Mouse (Mus musculus): ENCODE results near the gene Crygb. TPM values are rescaled to one million over a fixed set of nuclear protein-coding genes. Genes with fewer than 3 reads are reported as not detected.

Crygb gene
- 0.37 TPM in 1 of 2 replicates, not detected in the other for polyA plus RNA-seq (2016; fragmentation: Nextera tagmentation; extraction: Ambion mirVana)

GRCm38 (mm10) chr1:65082188-65082587, at the start of gene Crygb:
TSS of gene Crygb (minus strand) at chr1:65082288.
- H3K27me3 ChIP-seq (ENCODE audit: insufficient read depth, poor library complexity, severe bottlenecking): 0 out of 2 replicates have a peak, but pooled peaks cover 4% of the 10 kb centered on the region
- 42% methylated on average over 7 of the region's 7 CpGs for WGBS
- H3K9me3 ChIP-seq: no peaks in the 10 kb centered on the region
- DNase-seq (ENCODE audit: low spot score): no peak
- no peaks in the 10 kb centered on the region for H3K36me3 ChIP-seq
- no peak within 1 kb of the TSS for H3K27ac ChIP-seq
- 0 out of 2 replicates have a peak, but pooled peaks cover 3% of the 10 kb centered on the region for H3K4me1 ChIP-seq
- H3K4me3 ChIP-seq: 0 out of 2 replicates have a peak within 1 kb of the TSS, but pooled peaks have one; percentile 5

GRCm38 (mm10) chr1:65131671-65132070, 49.6 kb upstream of the Crygb start:
- no peak overlapping the region for H3K27ac ChIP-seq

GRCm38 (mm10) chr1:65130226-65130625, 48.1 kb upstream of the Crygb start:
- WGBS: 70% methylated on average over 3 of the region's 3 CpGs
- Histone ChIP-seq H3K27ac (no peak overlapping the region), H3K36me3 (no peaks in the 10 kb centered on the region)

More at GRCm38 (mm10) chr1:65131671-65132070, 49.6 kb upstream of the Crygb start:
- no peak for DNase-seq (ENCODE audit: low spot score)
- no peaks in the 10 kb centered on the region for H3K27me3 ChIP-seq (ENCODE audit: insufficient read depth, poor library complexity, severe bottlenecking)
- no peaks in the 10 kb centered on the region for H3K36me3 ChIP-seq
- H3K4me1 ChIP-seq: no peaks in the 10 kb centered on the region
- WGBS: 78% methylated on average over 1 of the region's 1 CpGs
- H3K4me3 ChIP-seq: no peak overlapping the region
- no peaks in the 10 kb centered on the region for H3K9me3 ChIP-seq

GRCm38 (mm10) chr1:65129634-65130180, 47.6 kb upstream of the Crygb start:
- no peak overlapping the region for H3K4me3 ChIP-seq
- H3K36me3 ChIP-seq: no peaks in the 10 kb centered on the region
- no peak overlapping the region for H3K27ac ChIP-seq
- 81% methylated on average over 3 of the region's 3 CpGs for WGBS
- no peaks in the 10 kb centered on the region for H3K27me3 ChIP-seq (ENCODE audit: insufficient read depth, poor library complexity, severe bottlenecking)
- no peak for DNase-seq (ENCODE audit: low spot score)
- H3K4me1 ChIP-seq: no peaks in the 10 kb centered on the region
- H3K9me3 ChIP-seq: no peaks in the 10 kb centered on the region

More at GRCm38 (mm10) chr1:65130226-65130625, 48.1 kb upstream of the Crygb start:
- Histone ChIP-seq H3K4me1 (no peaks in the 10 kb centered on the region), H3K4me3 (no peak overlapping the region), H3K9me3 (no peaks in the 10 kb centered on the region), H3K27me3 (ENCODE audit: insufficient read depth, poor library complexity, severe bottlenecking) (no peaks in the 10 kb centered on the region)
- no peak for DNase-seq (ENCODE audit: low spot score)

- Histone ChIP-seq H3K4me1 (no peaks in the 10 kb centered on the region), H3K4me3 (peak within 1 kb of the TSS; percentile 43), H3K27ac (no peak within 1 kb of the TSS), H3K36me3 (no peaks in the 10 kb centered on the region), H3K9me3 (no peaks in the 10 kb centered on the region), H3K27me3 (ENCODE audit: insufficient read depth, poor library complexity, severe bottlenecking) (no peaks in the 10 kb centered on the region)
- no peak for DNase-seq (ENCODE audit: low spot score)
- WGBS: 32% methylated on average over 9 of the region's 9 CpGs
Measured at GRCm38 (mm10) chr1:65122574-65123372, 40.7 kb upstream of the Crygb start, which contains the start of gene D630023F18Rik. TSS of gene D630023F18Rik (minus strand) at chr1:65123214.

GRCm38 (mm10) chr1:65119438-65119837, 37.4 kb upstream of the Crygb start, which contains the start of gene Gm28845:
TSS of gene Gm28845 (minus strand) at chr1:65119558.
- DNase-seq (ENCODE audit: low spot score): no peak
- Histone ChIP-seq H3K36me3 (no peaks in the 10 kb centered on the region), H3K4me3 (no peak within 1 kb of the TSS), H3K4me1 (no peaks in the 10 kb centered on the region), H3K27ac (no peak within 1 kb of the TSS), H3K9me3 (no peaks in the 10 kb centered on the region), H3K27me3 (ENCODE audit: insufficient read depth, poor library complexity, severe bottlenecking) (no peaks in the 10 kb centered on the region)
- 68% methylated on average over 1 of the region's 1 CpGs for WGBS

- Histone ChIP-seq H3K9me3 (no peaks in the 10 kb centered on the region), H3K27ac (no peak overlapping the region), H3K4me3 (no peak overlapping the region), H3K36me3 (no peaks in the 10 kb centered on the region), H3K4me1 (no peaks in the 10 kb centered on the region), H3K27me3 (ENCODE audit: insufficient read depth, poor library complexity, severe bottlenecking) (no peaks in the 10 kb centered on the region)
- DNase-seq (ENCODE audit: low spot score): no peak
- 60% methylated on average over 8 of the region's 8 CpGs for WGBS
Measured at GRCm38 (mm10) chr1:65118150-65118913, 36.2 kb upstream of the Crygb start.

- 87% methylated on average over 5 of the region's 5 CpGs for WGBS
- H3K9me3 ChIP-seq: no peaks in the 10 kb centered on the region
- no peaks in the 10 kb centered on the region for H3K27me3 ChIP-seq (ENCODE audit: insufficient read depth, poor library complexity, severe bottlenecking)
- peaks cover 8% of the 10 kb centered on the region; the same call in 1 of the 2 replicates for H3K4me1 ChIP-seq
- H3K36me3 ChIP-seq: no peaks in the 10 kb centered on the region
- H3K27ac ChIP-seq: no peak overlapping the region
- DNase-seq (ENCODE audit: low spot score): no peak
- H3K4me3 ChIP-seq: no peak overlapping the region
Measured at GRCm38 (mm10) chr1:65113536-65114172, 31.6 kb upstream of the Crygb start.

GRCm38 (mm10) chr1:65112807-65113196, 30.7 kb upstream of the Crygb start:
- Histone ChIP-seq H3K4me3 (peak overlapping the region; percentile 33; the same call in 1 of the 2 replicates), H3K36me3 (no peaks in the 10 kb centered on the region), H3K27me3 (ENCODE audit: insufficient read depth, poor library complexity, severe bottlenecking) (no peaks in the 10 kb centered on the region), H3K27ac (peak overlapping the region; percentile 44; the same call in 1 of the 2 replicates), H3K4me1 (peaks cover 8% of the 10 kb centered on the region; the same call in 1 of the 2 replicates), H3K9me3 (no peaks in the 10 kb centered on the region)
- 52% methylated on average over 14 of the region's 14 CpGs for WGBS
- no peak for DNase-seq (ENCODE audit: low spot score)

GRCm38 (mm10) chr1:65112031-65112806, 30.1 kb upstream of the Crygb start:
- no peaks in the 10 kb centered on the region for H3K36me3 ChIP-seq
- peak overlapping the region; percentile 33 for H3K4me3 ChIP-seq
- 13% methylated on average over 8 of the region's 8 CpGs for WGBS
- peak overlapping the region; percentile 44 for H3K27ac ChIP-seq
- H3K4me1 ChIP-seq: peaks cover 8% of the 10 kb centered on the region; the same call in 1 of the 2 replicates
- H3K9me3 ChIP-seq: no peaks in the 10 kb centered on the region
- DNase-seq (ENCODE audit: low spot score): peak; percentile 85
- H3K27me3 ChIP-seq (ENCODE audit: insufficient read depth, poor library complexity, severe bottlenecking): no peaks in the 10 kb centered on the region

GRCm38 (mm10) chr1:65109756-65110435, 27.8 kb upstream of the Crygb start:
- no peaks in the 10 kb centered on the region for H3K27me3 ChIP-seq (ENCODE audit: insufficient read depth, poor library complexity, severe bottlenecking)
- 61% methylated on average over 25 of the region's 25 CpGs for WGBS
- H3K36me3 ChIP-seq: no peaks in the 10 kb centered on the region
- no peak overlapping the region for H3K4me3 ChIP-seq
- H3K9me3 ChIP-seq: no peaks in the 10 kb centered on the region
- DNase-seq (ENCODE audit: low spot score): no peak
- no peak overlapping the region for H3K27ac ChIP-seq
- H3K4me1 ChIP-seq: peaks cover 8% of the 10 kb centered on the region; the same call in 1 of the 2 replicates

All from heart, embryonic 10.5 days (tissue).